Mouse (Mus musculus) adrenal gland, postnatal 36 days (tissue): Measurements from ENCODE around the gene Bcor. TPM values are rescaled to one million over a fixed set of nuclear protein-coding genes. Genes with fewer than 3 reads are reported as not detected.

ENCODE experiments used
- DNase-seq, 2 experiments: peaks; one replicate each; pipeline ENCODE4 v3.0.0; 2021; ENCODE audit warnings: mixed read lengths in 1 of 2
- total RNA-seq, 2 experiments: library from RNA; stranded (reverse); gene quantifications; 2 replicates each; pipeline ENCODE4 v1.2.3; 2021

The Bcor gene
- total RNA-seq, 2 experiments from 2014 or later, result 14.5 to 16.0 TPM

GRCm38 (mm10) chrX:12067031-12067430, 93.1 kb downstream of the Bcor start:
- DNase-seq, result no peak

DNA sequence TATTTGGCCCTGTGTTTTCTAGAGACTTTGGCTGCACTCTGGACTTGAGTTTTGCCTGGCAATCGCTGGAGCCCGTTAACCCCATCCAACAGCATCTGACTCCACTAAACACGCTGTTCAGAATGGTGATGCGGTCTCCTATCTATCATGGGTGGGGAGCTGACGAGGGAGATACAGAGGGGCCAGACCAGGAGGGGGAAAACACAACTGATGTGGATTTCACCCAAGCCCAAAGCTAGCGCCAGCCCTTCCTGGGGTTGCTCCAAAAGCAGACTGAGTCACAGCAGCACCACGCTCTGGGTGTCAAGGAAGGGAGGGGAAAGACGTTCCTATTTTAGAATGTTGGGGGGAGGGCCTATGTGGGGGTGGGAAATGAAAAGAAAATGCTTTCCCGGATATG, 94.4 kb downstream of the Bcor start:
- DNase-seq, result no peak

DNA sequence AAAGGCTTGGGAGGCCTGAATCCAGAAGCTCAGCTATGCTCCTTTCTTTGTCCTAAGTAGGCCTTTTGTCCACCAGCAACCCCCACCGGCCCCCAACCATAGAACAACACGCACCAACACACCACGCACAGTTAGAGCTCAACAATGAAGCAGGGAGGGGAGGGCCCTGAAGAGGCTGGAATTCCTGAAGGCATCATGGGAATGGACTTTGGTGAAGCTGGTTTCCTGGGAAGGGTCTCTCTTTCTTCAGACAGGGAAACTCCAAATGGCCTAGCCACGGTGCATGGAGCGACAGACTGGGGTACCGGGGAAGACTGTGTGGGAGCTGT, 97.3 kb downstream of the Bcor start:
- no peak for DNase-seq

DNA sequence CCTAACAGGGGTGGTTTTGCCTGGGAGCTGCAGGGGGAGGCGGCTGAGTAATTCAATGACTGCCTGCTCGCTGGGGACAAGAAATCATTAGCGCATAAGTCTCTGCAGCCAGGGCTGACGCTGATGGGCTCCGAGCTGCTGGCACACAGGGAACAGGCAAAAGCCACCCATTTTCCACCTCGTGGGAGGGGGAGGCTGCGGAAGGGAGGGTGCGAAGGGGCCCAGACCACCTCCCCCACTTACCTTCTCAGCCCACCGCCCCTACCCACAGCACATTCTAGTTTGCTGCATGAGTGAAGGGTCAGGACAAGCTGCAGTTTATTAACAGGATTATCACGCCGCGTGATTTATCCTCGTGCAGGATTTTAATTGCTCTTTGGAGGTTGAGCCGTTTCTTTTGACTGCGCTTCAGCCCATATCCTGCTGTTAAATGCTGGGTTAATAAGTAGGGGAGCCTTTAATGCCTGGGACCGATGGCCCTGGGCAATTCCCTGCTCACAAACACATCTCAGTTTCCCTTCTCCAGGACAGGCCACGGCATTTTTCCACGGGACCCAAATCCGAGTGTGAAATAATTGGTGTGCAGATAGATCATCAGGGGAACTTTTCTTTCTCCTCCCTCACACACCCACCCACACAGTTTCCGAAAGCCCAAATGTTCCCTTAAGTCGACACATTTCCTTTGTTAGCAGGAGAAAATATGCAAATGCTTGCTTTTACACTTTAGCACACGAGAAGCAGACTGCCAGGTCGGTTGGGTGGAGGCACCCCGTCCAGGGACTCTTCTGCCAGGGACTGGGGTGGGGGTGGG, 97.8 kb downstream of the Bcor start:
- DNase-seq, result no peak

DNA sequence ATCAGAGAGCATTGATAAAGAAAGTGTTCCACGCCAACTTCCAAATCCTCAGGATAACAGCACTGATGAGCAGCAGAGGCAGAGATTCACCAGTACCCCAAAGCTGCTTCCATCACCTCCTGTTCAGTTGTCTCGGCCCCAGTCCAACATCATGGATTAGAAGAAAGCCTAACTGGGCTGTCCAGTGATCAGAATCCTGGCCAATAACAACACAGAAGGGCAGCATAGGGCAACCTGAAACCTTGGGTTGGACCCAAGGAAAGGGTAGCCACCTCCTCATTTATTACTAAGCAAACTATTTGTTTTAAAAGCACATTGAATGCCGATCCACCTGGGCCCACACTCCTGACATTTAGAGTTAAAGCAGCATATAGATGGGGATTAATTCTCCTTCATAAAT, 99.3 kb downstream of the Bcor start:
- no peak for DNase-seq

DNA sequence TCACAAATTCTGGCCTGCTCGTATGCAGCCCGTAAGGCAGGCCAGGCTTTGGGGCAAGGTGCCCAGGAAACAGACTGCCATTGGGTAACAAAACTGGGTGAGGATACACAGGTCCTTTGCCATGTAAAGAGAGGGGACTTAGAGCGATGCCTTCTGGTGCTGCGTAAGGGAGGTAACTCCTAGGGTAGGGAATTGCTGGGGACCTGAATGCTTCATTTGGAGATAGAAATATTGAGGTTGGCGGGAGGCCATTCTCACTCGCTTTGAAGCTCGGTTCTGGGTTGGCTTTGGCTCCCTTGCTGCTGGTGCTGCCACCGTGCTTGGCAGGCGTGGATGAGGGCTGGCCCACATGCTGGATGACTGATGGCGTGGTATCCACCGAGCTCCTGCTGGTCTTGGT, 102.9 kb downstream of the Bcor start:
- no peak for DNase-seq

DNA sequence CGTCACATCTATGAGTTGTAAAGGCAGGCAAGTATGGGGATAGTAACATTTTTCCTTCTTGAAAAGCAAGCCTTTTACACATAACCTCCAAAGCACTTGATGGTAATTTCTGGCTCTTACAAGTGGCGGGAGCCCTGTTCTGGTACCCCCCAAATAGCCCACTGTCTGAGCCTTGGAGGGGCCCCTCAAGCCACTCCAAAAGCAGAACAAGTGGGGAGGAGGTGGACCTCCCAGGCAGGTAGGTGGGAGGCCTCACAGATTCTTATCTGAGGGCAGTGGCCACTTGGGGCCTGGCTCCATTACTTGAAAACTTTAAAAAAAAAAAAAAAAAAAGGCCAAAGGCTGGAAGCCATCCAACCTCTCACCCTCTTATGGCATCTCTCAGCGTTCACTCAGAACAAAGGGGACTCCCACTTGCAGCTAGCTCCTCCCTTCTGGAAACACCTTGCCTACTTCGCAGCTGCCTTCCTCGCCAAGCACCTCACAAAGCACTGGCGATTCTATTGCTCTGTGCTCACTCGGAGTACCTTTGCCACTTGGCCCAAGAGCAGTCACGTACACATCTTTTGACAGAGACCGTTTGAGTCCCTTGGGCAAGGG, 106.7 kb downstream of the Bcor start:
- no peak for DNase-seq

- no peak for DNase-seq
Observed at GRCm38 (mm10) chrX:12052651-12053050, 107.5 kb downstream of the Bcor start.

- DNase-seq, result no peak
Observed at GRCm38 (mm10) chrX:12048721-12049120, 111.4 kb downstream of the Bcor start.

DNA sequence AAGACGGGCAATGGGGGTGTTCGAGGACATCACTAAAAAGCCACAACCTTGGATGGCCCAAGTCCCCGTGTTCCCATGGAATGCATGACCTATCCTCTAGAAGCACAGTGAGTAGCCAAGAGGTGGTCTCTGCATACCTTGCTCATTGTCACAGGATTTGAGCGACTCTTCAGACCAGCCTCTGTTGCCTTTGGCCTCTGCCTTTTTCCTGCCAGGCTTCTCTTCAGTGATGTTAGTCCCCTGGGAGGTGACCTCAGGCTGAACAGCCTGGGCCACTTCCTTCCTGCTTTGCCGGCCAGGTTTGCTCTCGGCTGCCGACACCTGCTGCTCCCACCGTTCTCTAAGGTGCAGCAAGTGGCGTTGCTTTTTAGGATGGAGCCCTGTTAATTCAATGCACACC, 112.0 kb downstream of the Bcor start:
- DNase-seq, result no peak

DNA sequence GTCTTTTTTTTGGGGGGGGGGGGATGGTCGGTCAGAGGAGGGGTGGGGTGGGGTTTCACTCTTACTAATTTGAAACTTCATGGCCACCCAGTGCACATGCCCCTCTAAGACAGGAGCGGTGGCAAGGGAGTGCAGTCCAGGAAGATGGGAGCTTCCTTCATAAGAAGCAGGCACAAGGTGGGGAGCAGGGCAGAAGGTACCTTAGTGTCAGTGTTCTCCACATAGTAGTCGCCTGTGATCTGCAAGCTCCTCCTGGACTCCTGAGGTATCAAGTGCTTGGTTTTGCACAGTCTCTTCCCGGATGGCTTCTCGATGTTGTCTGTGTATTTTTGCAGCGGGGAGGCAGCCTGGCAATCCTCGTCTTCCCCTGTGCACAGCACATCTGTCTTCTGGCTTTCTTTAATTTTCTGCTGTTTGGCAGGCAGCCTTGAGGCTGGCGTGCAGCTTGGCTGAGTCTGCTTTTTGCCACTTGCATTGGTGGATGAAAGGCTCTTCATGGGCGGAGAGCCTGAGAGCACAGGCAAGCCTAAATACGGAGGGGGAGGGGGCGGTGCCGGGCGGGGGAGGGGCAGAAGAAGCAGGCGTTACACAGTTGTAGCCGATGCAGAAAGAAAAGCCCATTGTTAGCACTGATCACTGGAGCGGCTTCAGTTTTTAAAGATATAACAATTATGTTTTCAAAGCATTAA, 112.8 kb downstream of the Bcor start:
- DNase-seq, result peak in 1 of 2 experiments; percentile 41

DNA sequence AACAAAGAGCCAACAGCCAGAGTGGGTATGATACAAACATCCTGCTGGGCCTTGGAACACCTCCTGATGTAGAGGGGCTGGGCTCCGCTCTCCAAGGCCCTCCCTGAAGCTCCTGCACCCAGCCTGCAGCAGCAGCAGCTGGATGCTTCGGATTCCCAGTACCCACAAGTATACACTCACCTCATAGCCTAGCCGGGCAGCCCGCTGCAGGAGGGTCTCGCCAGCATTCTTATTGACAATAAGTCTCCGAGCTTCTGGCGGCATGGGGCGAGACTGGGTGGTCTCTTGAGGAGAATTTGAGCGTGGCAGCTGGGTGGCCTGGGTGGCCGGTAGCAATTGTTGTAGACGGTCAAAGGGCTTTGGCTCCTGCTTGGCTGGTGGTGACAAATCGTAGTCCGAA, 113.5 kb downstream of the Bcor start:
- no peak for DNase-seq

DNA sequence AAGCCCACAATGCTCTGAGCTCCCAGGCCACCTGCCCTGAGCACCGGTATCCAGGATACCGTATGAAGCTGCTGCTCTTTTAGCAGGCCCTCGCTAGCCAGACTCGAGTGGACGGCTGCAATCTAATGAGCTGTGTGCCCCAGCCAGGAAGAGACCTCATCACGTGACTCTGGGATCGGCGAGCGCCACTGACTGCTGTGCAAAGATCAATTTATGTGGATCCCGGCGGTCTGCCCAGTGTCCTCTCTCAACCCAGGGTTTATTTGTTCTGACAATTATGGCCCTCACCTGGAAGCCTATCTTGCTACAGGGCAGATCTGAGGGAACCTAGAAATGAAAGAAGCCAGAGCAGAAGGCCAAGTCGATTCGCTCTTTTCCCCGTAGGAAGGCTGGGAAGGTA, 116.8 kb downstream of the Bcor start:
- no peak for DNase-seq

GRCm38 (mm10) chrX:12041453-12041852, 118.7 kb downstream of the Bcor start:
- DNase-seq, result no peak

DNA sequence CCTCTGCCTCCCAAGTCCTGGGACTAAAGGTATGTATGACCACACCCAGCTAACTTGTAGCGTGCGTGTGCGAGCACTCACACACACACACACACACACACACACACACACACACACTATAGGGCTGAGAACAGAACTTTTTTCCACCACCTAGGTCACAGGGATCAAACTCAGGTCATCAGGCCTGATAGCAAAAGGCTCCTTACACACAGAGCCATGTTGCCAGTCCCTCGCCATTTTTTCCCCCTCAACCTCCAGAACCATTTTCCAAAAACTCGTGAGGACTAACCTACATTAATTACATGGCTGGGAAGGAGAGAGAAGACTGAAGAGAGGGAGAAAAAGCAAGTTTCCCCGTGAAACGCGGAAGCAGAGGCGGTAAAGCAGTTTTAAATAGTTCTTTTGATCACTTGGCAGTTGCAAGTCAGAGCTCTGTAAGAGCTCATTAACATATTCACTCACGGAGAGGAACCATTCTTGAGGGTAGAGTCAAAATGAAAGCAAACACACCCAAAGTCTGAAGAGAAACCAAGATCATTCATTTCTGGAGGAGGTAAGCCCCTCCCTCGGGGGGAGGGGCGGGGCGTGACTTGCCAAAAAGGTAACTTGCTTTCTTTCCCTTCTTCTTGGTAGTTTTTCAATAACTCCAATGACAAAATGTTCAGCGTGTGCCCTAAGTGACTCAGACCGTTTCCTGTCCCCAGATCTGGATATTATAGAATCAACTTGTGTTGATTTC, 145.3 kb downstream of the Bcor start:
- no peak for DNase-seq

- DNase-seq, result no peak
Observed at GRCm38 (mm10) chrX:12010660-12011059, 149.5 kb downstream of the Bcor start.

- DNase-seq, result no peak
Observed at GRCm38 (mm10) chrX:12009046-12009445, 151.1 kb downstream of the Bcor start.

DNA sequence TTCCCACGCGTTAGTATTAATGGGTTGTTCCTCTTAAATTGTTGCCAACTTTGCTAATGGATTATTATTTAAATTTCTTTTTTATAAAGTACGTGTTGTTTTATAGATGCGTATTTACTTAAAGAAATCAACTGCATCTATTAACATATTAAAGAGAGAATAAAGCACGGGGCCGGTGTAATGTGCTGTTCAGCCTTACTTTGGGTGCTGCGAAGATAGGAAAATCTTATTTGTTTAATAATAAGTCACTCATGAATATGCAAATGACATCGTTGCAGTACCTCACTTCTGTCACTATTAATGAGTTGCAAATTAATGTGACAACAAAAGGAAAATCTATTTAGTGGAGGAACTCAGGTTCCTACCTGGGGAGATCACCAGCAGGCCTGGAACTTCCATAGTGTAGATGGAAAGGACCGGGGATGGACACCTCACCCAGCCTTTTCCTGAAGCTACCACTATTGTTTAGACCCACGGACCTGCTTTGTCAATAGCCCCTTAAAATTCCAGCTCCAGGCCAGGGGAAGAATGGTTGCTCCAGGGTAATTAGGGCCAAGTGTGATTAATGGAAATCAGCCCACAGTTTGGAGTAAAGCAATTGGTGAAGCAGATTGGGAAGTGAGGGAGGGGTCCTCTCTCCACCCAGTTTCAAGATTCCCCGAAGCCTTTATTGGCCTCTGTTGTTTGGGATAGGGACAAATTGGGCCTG, 152.2 kb downstream of the Bcor start:
- no peak for DNase-seq

DNA sequence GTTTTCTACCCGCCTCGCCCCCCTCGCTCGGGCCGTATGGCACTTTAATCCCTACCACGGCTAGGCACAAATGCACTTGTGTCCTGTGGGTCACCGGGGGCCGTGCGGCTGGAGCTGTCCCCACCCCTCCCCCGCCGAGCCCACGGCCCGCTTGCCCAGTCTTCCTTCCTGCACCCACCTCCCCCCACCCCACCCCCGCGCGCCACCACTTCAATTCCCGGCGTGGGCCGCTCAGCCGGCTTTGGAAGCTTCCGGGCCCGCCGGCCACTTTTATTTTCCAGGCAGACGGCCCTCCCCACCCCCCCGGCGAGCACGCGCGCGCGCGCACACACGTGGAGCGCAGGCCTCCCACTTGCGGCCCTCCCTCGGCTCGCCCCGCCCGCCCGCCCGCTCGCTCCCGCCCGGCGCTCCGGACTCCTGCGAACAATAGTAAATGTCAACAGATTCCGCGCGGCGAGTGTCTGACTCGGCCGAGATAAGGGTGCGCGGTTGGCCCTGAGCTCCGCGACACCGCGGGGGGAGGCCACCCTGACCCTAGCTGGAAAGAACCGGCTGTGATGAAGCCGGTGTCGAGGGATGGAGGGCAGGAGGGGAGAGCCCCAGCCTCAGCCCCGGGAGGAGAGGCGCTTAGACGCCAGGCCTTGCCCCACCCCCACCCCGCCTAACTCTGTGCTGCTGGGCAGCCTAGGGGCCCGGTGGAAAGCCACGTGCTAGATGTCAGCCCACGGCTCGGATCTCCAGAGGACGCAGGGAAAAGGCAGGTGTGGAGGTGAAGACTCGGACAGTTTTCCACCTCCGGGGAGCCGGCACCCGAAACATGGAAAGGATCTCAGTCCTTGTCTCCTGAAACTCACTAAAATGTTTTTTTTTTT, 153.0 kb downstream of the Bcor start:
- DNase-seq, result peak; percentile 74 to 77

DNA sequence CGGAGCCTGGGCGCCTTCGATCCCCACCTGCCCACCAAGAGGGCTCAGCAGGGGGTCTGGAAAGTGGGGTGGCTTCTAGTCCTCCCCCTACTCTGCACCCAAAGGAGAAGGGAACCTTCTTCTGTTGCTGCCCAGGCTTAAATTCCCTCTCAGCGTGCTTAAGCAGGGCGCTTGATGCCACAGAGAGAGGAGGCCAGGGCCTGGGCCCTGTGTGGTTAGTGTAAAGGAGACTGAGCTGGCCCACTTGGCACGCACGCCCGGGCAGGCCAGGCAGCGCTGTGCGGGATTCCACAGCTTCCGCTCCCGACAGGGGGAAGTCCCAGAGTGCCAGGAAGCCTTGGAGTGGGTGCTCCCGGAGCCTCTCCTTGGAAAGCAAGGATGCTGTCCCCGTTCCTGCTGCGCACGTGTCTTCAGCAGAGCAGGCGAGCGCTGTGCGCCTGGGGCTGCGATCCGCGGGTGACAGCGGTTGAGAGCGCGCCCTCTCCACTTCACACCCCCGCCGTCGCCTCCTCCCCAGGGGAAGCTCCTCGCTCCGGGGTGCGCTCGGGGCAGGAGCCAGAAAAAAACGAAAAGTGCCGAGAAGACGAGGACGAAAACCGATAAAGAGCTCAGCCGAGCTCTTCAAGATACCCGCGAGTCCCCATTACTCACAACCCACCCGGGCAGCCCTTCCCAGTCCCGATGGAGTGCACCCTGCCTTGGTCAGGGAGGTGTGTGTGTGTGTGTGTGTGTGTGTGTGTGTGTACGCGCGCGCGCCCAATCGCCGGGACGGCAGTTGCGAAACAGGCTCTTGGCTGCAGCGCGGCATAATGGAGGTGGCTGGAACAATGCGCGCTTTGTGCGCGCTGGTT, 153.9 kb downstream of the Bcor start:
- DNase-seq, result peak; percentile 63 to 80
